ENCODE assay signal across 10 mouse cellular contexts in the genomic region with DNA sequence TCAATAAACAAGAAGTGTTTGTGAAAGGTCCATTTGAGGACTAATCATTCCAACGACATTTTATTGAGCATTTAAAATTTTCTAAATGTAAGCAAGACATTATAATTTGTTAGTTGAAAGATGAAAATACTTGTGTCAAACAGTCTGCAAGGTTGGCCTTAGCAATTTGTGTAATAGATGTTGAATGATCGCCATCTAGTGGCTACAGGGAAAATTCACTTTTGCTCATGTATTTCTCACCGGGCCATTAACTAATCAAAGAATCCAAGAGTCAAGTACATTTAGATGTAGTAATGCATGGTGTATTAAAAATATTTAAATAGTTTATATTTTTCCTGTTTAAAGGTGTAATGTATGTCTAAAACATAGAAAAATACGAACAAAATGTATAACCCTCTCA. TPM values are rescaled to one million over a fixed set of nuclear protein-coding genes. Genes with fewer than 3 reads are reported as not detected.
A peak's percentile ranks its signal among the peaks of the same experiment; 100 is the strongest.
DNase-seq lines count a peak whose midpoint lies in the region; ATAC-seq and TF ChIP-seq lines count a peak whose summit lies in the region.
"Had no signal": no experiment of that assay in that cellular context is flagged by ENCODE, and none has a peak within 500 bp of the region (broad histone marks: within the 10 kb centered on the region; RNA-seq: fewer than 3 reads in every experiment).

No protein-coding gene starts in this region.

- no peak overlapping the region for H3K4me2 ChIP-seq in hindbrain, embryonic 13.5 days
- H3K4me2 ChIP-seq in intestine, embryonic 16.5 days (ENCODE audit: low read depth, low read length): no peak overlapping the region
- H3K4me2 ChIP-seq: embryonic facial prominence, embryonic 12.5 days; liver, embryonic 15.5 days had no signal

- no peaks in the 10 kb centered on the region for H3K36me3 ChIP-seq in hindbrain, embryonic 13.5 days
- H3K36me3 ChIP-seq in hindbrain, embryonic 10.5 days: no peaks in the 10 kb centered on the region
- no peaks in the 10 kb centered on the region for H3K36me3 ChIP-seq in ES-E14 (ENCODE audit: control insufficient read depth, insufficient read depth, low read length, poor library complexity, severe bottlenecking)
- no peaks in the 10 kb centered on the region for H3K36me3 ChIP-seq in intestine, embryonic 16.5 days (ENCODE audit: control insufficient read depth, insufficient read depth, low read length)
- H3K36me3 ChIP-seq: embryonic facial prominence, embryonic 12.5 days; liver, embryonic 15.5 days had no signal

- no peak overlapping the region for H3K9ac ChIP-seq in hindbrain, embryonic 13.5 days
- no peak overlapping the region for H3K9ac ChIP-seq in ES-E14 (ENCODE audit: insufficient read depth, low read depth, low read length, poor library complexity, severe bottlenecking)
- no peak overlapping the region for H3K9ac ChIP-seq in intestine, embryonic 16.5 days (ENCODE audit: low read depth, low read length)
- H3K9ac ChIP-seq: embryonic facial prominence, embryonic 12.5 days; liver, embryonic 15.5 days had no signal

- peak; percentile 52; the same call in 1 of the 2 replicates for ATAC-seq in hindbrain, embryonic 13.5 days (ENCODE audit: low FRiP score)
- peak; percentile 48; the same call in 1 of the 2 replicates for ATAC-seq in intestine, embryonic 16.5 days

- H3K9me3 ChIP-seq in hindbrain, embryonic 13.5 days: no peaks in the 10 kb centered on the region
- H3K9me3 ChIP-seq in hindbrain, embryonic 10.5 days: no peaks in the 10 kb centered on the region
- no peaks in the 10 kb centered on the region for H3K9me3 ChIP-seq in ES-E14 (ENCODE audit: control insufficient read depth, insufficient read depth, low read depth, low read length)
- H3K9me3 ChIP-seq in intestine, embryonic 16.5 days (ENCODE audit: control insufficient read depth, low read length): no peaks in the 10 kb centered on the region
- H3K9me3 ChIP-seq: embryonic facial prominence, embryonic 12.5 days; liver, embryonic 15.5 days had no signal

- H3K27ac ChIP-seq in hindbrain, embryonic 13.5 days: no peak overlapping the region
- no peak overlapping the region for H3K27ac ChIP-seq in hindbrain, embryonic 10.5 days
- H3K27ac ChIP-seq in ES-E14 (ENCODE audit: insufficient read depth, low read depth, low read length, poor library complexity, severe bottlenecking): no peak overlapping the region
- H3K27ac ChIP-seq in intestine, embryonic 16.5 days (ENCODE audit: low read length): no peak overlapping the region
- H3K27ac ChIP-seq: embryonic facial prominence, embryonic 12.5 days; liver, embryonic 15.5 days had no signal

- WGBS in hindbrain, embryonic 13.5 days: 7% methylated on average over 4 of the region's 4 CpGs
- WGBS in hindbrain, embryonic 10.5 days: 6% methylated on average over 4 of the region's 4 CpGs
- WGBS in intestine, embryonic 16.5 days: 6% methylated on average over 4 of the region's 4 CpGs

- in situ Hi-C loops in ES-E14 (cut with MboI; ENCODE audit: low sequenced_read_pairs in 2 of 2, unreplicated experiment in 2 of 2): loop anchor here (25.0 kb wide), 1 partner anchor 312 kb away; no protein-coding TSS in a partner anchor

- no peak for DNase-seq in hindbrain, embryonic 10.5 days (ENCODE audit: low spot score)
- DNase-seq in 3134 (ENCODE audit: extremely low read depth, insufficient read length, low spot score) (peak; percentile 31), ES-E14 (ENCODE audit: low read depth, low spot score) (peak; percentile 44)
- peak; percentile 84 for DNase-seq in embryo, embryonic 10.5 days (ENCODE audit: low spot score)
- DNase-seq in retina, embryonic 14.5 days (ENCODE audit: low spot score): peak; percentile 91
- no peak for DNase-seq in gastrocnemius, adult 8-10 months (ENCODE audit: low spot score in 2 of 2)

- no peak overlapping the region for H3K4me3 ChIP-seq in hindbrain, embryonic 13.5 days
- no peak overlapping the region for H3K4me3 ChIP-seq in hindbrain, embryonic 10.5 days
- no peak overlapping the region for H3K4me3 ChIP-seq in ES-E14 (ENCODE audit: insufficient read depth in 1 of 2, low read depth in 1 of 2, low read length in 2 of 2, poor library complexity in 1 of 2, severe bottlenecking in 1 of 2)
- no peak overlapping the region for H3K4me3 ChIP-seq in intestine, embryonic 16.5 days (ENCODE audit: low read length)
- H3K4me3 ChIP-seq: embryonic facial prominence, embryonic 12.5 days; liver, embryonic 15.5 days had no signal

- no peaks in the 10 kb centered on the region for H3K4me1 ChIP-seq in hindbrain, embryonic 13.5 days (replicated peaks)
- no peaks in the 10 kb centered on the region for H3K4me1 ChIP-seq in hindbrain, embryonic 10.5 days (replicated peaks)
- H3K4me1 ChIP-seq in ES-E14 (ENCODE audit: control insufficient read depth in 2 of 2, insufficient read depth in 2 of 2, low read length in 2 of 2, poor library complexity in 1 of 2): no peaks in the 10 kb centered on the region
- H3K4me1 ChIP-seq in intestine, embryonic 16.5 days (ENCODE audit: control insufficient read depth, insufficient read depth, low read length): no peaks in the 10 kb centered on the region
- H3K4me1 ChIP-seq: embryonic facial prominence, embryonic 12.5 days; liver, embryonic 15.5 days had no signal

- no peaks in the 10 kb centered on the region; the same call in 1 of the 2 replicates for H3K27me3 ChIP-seq in hindbrain, embryonic 13.5 days
- no peaks in the 10 kb centered on the region for H3K27me3 ChIP-seq in hindbrain, embryonic 10.5 days (ENCODE audit: insufficient read depth, poor library complexity, severe bottlenecking)
- H3K27me3 ChIP-seq in intestine, embryonic 16.5 days (replicated peaks; ENCODE audit: control insufficient read depth, insufficient read depth, low read length): 0 out of 2 replicates have a peak, but pooled peaks cover 3% of the 10 kb centered on the region

TF ChIP-seq in ES-E14, 5 proteins besides CTCF, POLR2A, EP300 and RAD21:
- TF ChIP-seq MAFK (IDR thresholded peaks at IDR 0.05; ENCODE audit: insufficient read depth, low read depth, low read length): no peak
- peak; percentile 63 for TF ChIP-seq ZC3H11A (IDR thresholded peaks at IDR 0.05; ENCODE audit: borderline replicate concordance, low read depth, low read length)

RNA-seq across cellular contexts. Expression of gene Strap, which starts 11.0 kb away (rescaled TPM):
- 171 and 175 TPM in 2 replicates for polyA plus RNA-seq in hindbrain, embryonic 13.5 days (2015; fragmentation: Nextera tagmentation; extraction: Ambion mirVana)
- 176 and 215 TPM in 2 replicates for polyA plus RNA-seq in hindbrain, embryonic 10.5 days (2016; fragmentation: Nextera tagmentation; extraction: Ambion mirVana)
- total RNA-seq in ES-E14 (2012; rRNA removed): 78.1 and 109 TPM in 2 replicates
- polyA plus RNA-seq in intestine, embryonic 16.5 days (2015; fragmentation: Nextera tagmentation; extraction: Ambion mirVana): 122 and 132 TPM in 2 replicates
- total RNA-seq in gastrocnemius, adult 8-10 months (2022): 10 to 100 TPM; 84.3 to 91.2 (median 88.7) TPM

RNA-seq across cellular contexts. Expression of gene Dera, which starts 30.4 kb away (rescaled TPM):
- polyA plus RNA-seq in hindbrain, embryonic 13.5 days (2015; fragmentation: Nextera tagmentation; extraction: Ambion mirVana): 16.2 and 19.0 TPM in 2 replicates
- polyA plus RNA-seq in hindbrain, embryonic 10.5 days (2016; fragmentation: Nextera tagmentation; extraction: Ambion mirVana): 67.0 and 72.0 TPM in 2 replicates
- 47.6 and 53.1 TPM in 2 replicates for total RNA-seq in ES-E14 (2012; rRNA removed)
- 124 and 132 TPM in 2 replicates for polyA plus RNA-seq in intestine, embryonic 16.5 days (2015; fragmentation: Nextera tagmentation; extraction: Ambion mirVana)
- total RNA-seq in gastrocnemius, adult 8-10 months (2022): 10 to 100 TPM in 1 of 4 experiments, 1 to 10 TPM in 3; 6.7 to 10.7 (median 8.3) TPM

Comparison
In these comparisons a context has a peak if more than half of its experiments do, and no peak if none do; other contexts are left out.
1. DNase-seq: peak in 3134 (single experiment), ES-E14 (single experiment), embryo, embryonic 10.5 days (single experiment) and retina, embryonic 14.5 days (single experiment); none in hindbrain, embryonic 10.5 days (single experiment) and gastrocnemius, adult 8-10 months (0 of 2).